19 mouse cellular contexts compared by ENCODE assay signal in the genomic region with DNA sequence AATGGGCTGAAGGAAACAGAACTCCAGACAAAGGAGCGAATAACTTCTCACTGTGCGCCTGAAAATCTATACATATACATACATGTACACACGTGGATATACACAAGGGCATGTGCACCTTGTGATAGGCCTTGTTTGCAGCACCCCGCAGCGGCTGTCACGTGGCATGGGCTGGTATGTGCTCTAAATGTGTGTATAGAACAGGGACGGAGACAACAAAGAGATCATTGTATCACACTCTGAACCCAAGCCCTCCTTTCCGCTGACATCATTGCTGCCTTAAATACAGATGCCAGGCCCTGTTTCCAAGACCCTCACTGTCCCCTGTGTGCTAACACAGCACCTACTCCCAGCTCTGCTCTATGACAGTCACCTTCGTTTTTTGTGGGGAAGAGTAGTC. TPM values are rescaled to one million over a fixed set of nuclear protein-coding genes. Genes with fewer than 3 reads are reported as not detected.
DNase-seq lines count a peak whose midpoint lies in the region; ATAC-seq and TF ChIP-seq lines count a peak whose summit lies in the region.
"Had no signal": no experiment of that assay in that cellular context is flagged by ENCODE, and none has a peak within 500 bp of the region (broad histone marks: within the 10 kb centered on the region; RNA-seq: fewer than 3 reads in every experiment).

No protein-coding gene starts in this region.

- peak overlapping the region; percentile 52 for H3K27ac ChIP-seq in heart, embryonic 15.5 days
- H3K27ac ChIP-seq in midbrain, embryonic 14.5 days (replicated peaks; ENCODE audit: low read depth, low read length) = no peak overlapping the region
- no peak overlapping the region for H3K27ac ChIP-seq in midbrain, embryonic 11.5 days (ENCODE audit: low read depth, low read length)
- peak overlapping the region; percentile 41 for H3K27ac ChIP-seq in embryonic facial prominence, embryonic 14.5 days (replicated peaks; ENCODE audit: low read depth, low read length)
- H3K27ac ChIP-seq in limb, embryonic 14.5 days (replicated peaks; ENCODE audit: low read depth, low read length) = peak overlapping the region; percentile 67
- H3K27ac ChIP-seq: hindbrain, embryonic 15.5 days; liver, embryonic 14.5 days had no signal

- no peak overlapping the region for H3K4me2 ChIP-seq in heart, embryonic 15.5 days
- H3K4me2 ChIP-seq in midbrain, embryonic 14.5 days (ENCODE audit: low read length) = no peak overlapping the region
- no peak overlapping the region for H3K4me2 ChIP-seq in midbrain, embryonic 11.5 days
- H3K4me2 ChIP-seq in embryonic facial prominence, embryonic 14.5 days (ENCODE audit: low read depth, low read length) = 0 out of 2 replicates have a peak overlapping the region, but pooled peaks have one; percentile 3
- H3K4me2 ChIP-seq in limb, embryonic 14.5 days (replicated peaks; ENCODE audit: low read depth, low read length, severe bottlenecking) = peak overlapping the region; percentile 36

- no peaks in the 10 kb centered on the region for H3K36me3 ChIP-seq in heart, embryonic 15.5 days
- no peaks in the 10 kb centered on the region for H3K36me3 ChIP-seq in midbrain, embryonic 14.5 days (ENCODE audit: control insufficient read depth, insufficient read depth, low read length)
- H3K36me3 ChIP-seq in midbrain, embryonic 11.5 days (ENCODE audit: control insufficient read depth, insufficient read depth, low read length) = no peaks in the 10 kb centered on the region
- H3K36me3 ChIP-seq in embryonic facial prominence, embryonic 14.5 days (ENCODE audit: control insufficient read depth, insufficient read depth, low read length) = peaks cover 20% of the 10 kb centered on the region
- H3K36me3 ChIP-seq in limb, embryonic 14.5 days (ENCODE audit: control insufficient read depth, insufficient read depth, low read length) = peaks cover 29% of the 10 kb centered on the region
- H3K36me3 ChIP-seq: hindbrain, embryonic 15.5 days had no signal

- whole genome bisulfite sequencing in heart, embryonic 15.5 days = 67% methylated on average over 9 of the region's 9 CpGs
- WGBS in midbrain, embryonic 14.5 days = 71% methylated on average over 9 of the region's 9 CpGs
- WGBS in midbrain, embryonic 11.5 days = 84% methylated on average over 9 of the region's 9 CpGs
- 53% methylated on average over 9 of the region's 9 CpGs for WGBS in embryonic facial prominence, embryonic 14.5 days
- WGBS in limb, embryonic 14.5 days = 77% methylated on average over 9 of the region's 9 CpGs

- H3K4me3 ChIP-seq in heart, embryonic 15.5 days = peak overlapping the region; percentile 21; the same call in 1 of the 2 replicates
- no peak overlapping the region for H3K4me3 ChIP-seq in midbrain, embryonic 14.5 days (replicated peaks; ENCODE audit: low read depth, low read length)
- H3K4me3 ChIP-seq in midbrain, embryonic 11.5 days (ENCODE audit: low read depth, low read length) = no peak overlapping the region
- H3K4me3 ChIP-seq in embryonic facial prominence, embryonic 14.5 days (ENCODE audit: low read depth, low read length) = no peak overlapping the region
- peak overlapping the region; percentile 23 for H3K4me3 ChIP-seq in limb, embryonic 14.5 days (replicated peaks; ENCODE audit: low read length)
- H3K4me3 ChIP-seq: hindbrain, embryonic 15.5 days had no signal

- no peak overlapping the region for H3K9ac ChIP-seq in heart, embryonic 15.5 days
- no peak overlapping the region for H3K9ac ChIP-seq in midbrain, embryonic 14.5 days (replicated peaks; ENCODE audit: low read length)
- H3K9ac ChIP-seq in midbrain, embryonic 11.5 days (ENCODE audit: low read length) = no peak overlapping the region
- no peak overlapping the region for H3K9ac ChIP-seq in embryonic facial prominence, embryonic 14.5 days (ENCODE audit: low read depth, low read length)
- H3K9ac ChIP-seq in limb, embryonic 14.5 days (ENCODE audit: low read depth, low read length, severe bottlenecking) = 0 out of 2 replicates have a peak overlapping the region, but pooled peaks have one; percentile 18
- H3K9ac ChIP-seq: hindbrain, embryonic 15.5 days; liver, embryonic 14.5 days had no signal

- no peak for ATAC-seq in heart, embryonic 15.5 days (replicated peaks; ENCODE audit: insufficient number of reproducible peaks, insufficient read depth, low FRiP score, low read depth)
- ATAC-seq in midbrain, embryonic 14.5 days (ENCODE audit: low FRiP score, low TSS enrichment) = no peak
- ATAC-seq in midbrain, embryonic 11.5 days (ENCODE audit: low FRiP score) = no peak
- peak; percentile 26; the same call in 1 of the 2 replicates for ATAC-seq in embryonic facial prominence, embryonic 14.5 days (ENCODE audit: low read depth)
- no peak for ATAC-seq in limb, embryonic 14.5 days (ENCODE audit: low FRiP score, low read depth)
- ATAC-seq in monocyte, adult 5-6 weeks (replicated peaks; ENCODE audit: insufficient number of reproducible peaks, low FRiP score, low TSS enrichment, poor library complexity, severe bottlenecking) = no peak
- no peak for ATAC-seq in erythroid progenitor cell, adult 5-6 weeks (replicated peaks; ENCODE audit: low FRiP score, poor library complexity, severe bottlenecking)
- ATAC-seq: CD4-positive, CD25-positive, alpha-beta regulatory T cell, adult 4 months; Patski had no signal

- H3K4me1 ChIP-seq in heart, embryonic 15.5 days (replicated peaks) = peaks cover 21% of the 10 kb centered on the region
- peaks cover 6% of the 10 kb centered on the region; the same call in 1 of the 2 replicates for H3K4me1 ChIP-seq in midbrain, embryonic 14.5 days (ENCODE audit: control insufficient read depth, insufficient read depth, low read length)
- H3K4me1 ChIP-seq in midbrain, embryonic 11.5 days (ENCODE audit: control insufficient read depth, insufficient read depth, low read length) = peaks cover 7% of the 10 kb centered on the region
- H3K4me1 ChIP-seq in embryonic facial prominence, embryonic 14.5 days (ENCODE audit: control insufficient read depth, insufficient read depth, low read length) = peaks cover 16% of the 10 kb centered on the region
- peaks cover 15% of the 10 kb centered on the region for H3K4me1 ChIP-seq in limb, embryonic 14.5 days (ENCODE audit: control insufficient read depth, insufficient read depth, low read length)

- H3K9me3 ChIP-seq in heart, embryonic 15.5 days (replicated peaks) = no peaks in the 10 kb centered on the region
- no peaks in the 10 kb centered on the region for H3K9me3 ChIP-seq in midbrain, embryonic 14.5 days (ENCODE audit: control insufficient read depth, low read length)
- H3K9me3 ChIP-seq in midbrain, embryonic 11.5 days (ENCODE audit: control insufficient read depth, low read length) = no peaks in the 10 kb centered on the region
- no peaks in the 10 kb centered on the region for H3K9me3 ChIP-seq in embryonic facial prominence, embryonic 14.5 days (ENCODE audit: control insufficient read depth, low read length)
- H3K9me3 ChIP-seq in limb, embryonic 14.5 days (ENCODE audit: control insufficient read depth, low read length) = no peaks in the 10 kb centered on the region
- H3K9me3 ChIP-seq: hindbrain, embryonic 15.5 days had no signal

- no peak for DNase-seq in heart, adult 8-10 months (ENCODE audit: low spot score)
- peak; percentile 26 for DNase-seq in midbrain, embryonic 14.5 days
- no peak for DNase-seq in midbrain, embryonic 11.5 days (ENCODE audit: low spot score, missing footprints)
- DNase-seq in embryonic facial prominence, embryonic 14.5 days (ENCODE audit: low spot score) = no peak
- no peak for DNase-seq in limb, embryonic 14.5 days (ENCODE audit: low spot score)
- DNase-seq: cerebellum, postnatal 14 days; kidney, adult 2 months; kidney, postnatal 4 days had no signal

- H3K27me3 ChIP-seq in heart, embryonic 15.5 days = no peaks in the 10 kb centered on the region; the same call in 1 of the 2 replicates
- H3K27me3 ChIP-seq in midbrain, embryonic 14.5 days (ENCODE audit: control insufficient read depth, insufficient read depth, low read length) = no peaks in the 10 kb centered on the region
- H3K27me3 ChIP-seq in midbrain, embryonic 11.5 days (ENCODE audit: control insufficient read depth, insufficient read depth, low read length) = no peaks in the 10 kb centered on the region
- no peaks in the 10 kb centered on the region for H3K27me3 ChIP-seq in embryonic facial prominence, embryonic 14.5 days (replicated peaks; ENCODE audit: control insufficient read depth, insufficient read depth, low read length)
- no peaks in the 10 kb centered on the region for H3K27me3 ChIP-seq in limb, embryonic 14.5 days (ENCODE audit: control insufficient read depth, insufficient read depth, low read length)
- H3K27me3 ChIP-seq: hindbrain, embryonic 15.5 days; Patski had no signal

- TF ChIP-seq POLR2A in limb, embryonic 14.5 days (IDR thresholded peaks at IDR 0.05; ENCODE audit: borderline replicate concordance, extremely low read depth, insufficient read depth, insufficient read length) = no peak

RNA-seq across cellular contexts. Expression of a gene that starts 12.3 kb away (rescaled TPM):
- polyA plus RNA-seq in heart, embryonic 15.5 days (2015; fragmentation: Nextera tagmentation; extraction: Ambion mirVana) = 0.15 and 0.22 TPM in 2 replicates
- total RNA-seq in heart, adult 8-10 months (2022) = not detected
- polyA plus RNA-seq in midbrain, embryonic 14.5 days (2014; fragmentation: Nextera tagmentation; extraction: Ambion mirVana) = not detected in 2 replicates
- polyA plus RNA-seq in midbrain, embryonic 11.5 days (2014; fragmentation: Nextera tagmentation; extraction: Ambion mirVana) = not detected in 2 replicates
- 0.25 and 0.61 TPM in 2 replicates for polyA plus RNA-seq in embryonic facial prominence, embryonic 14.5 days (2014; fragmentation: Nextera tagmentation; extraction: Ambion mirVana)
- 0.41 and 0.58 TPM in 2 replicates for polyA plus RNA-seq in limb, embryonic 14.5 days (2012; rRNA removed)
- polyA plus RNA-seq in limb, embryonic 14.5 days (2014; fragmentation: Nextera tagmentation; extraction: Ambion mirVana) = 0.29 TPM in 1 of 2 replicates, not detected in the other
- total RNA-seq in monocyte, adult 5-6 weeks (2017) = 2.5 TPM in 1 of 3 replicates, not detected in the others
- not detected in 2 replicates for total RNA-seq in erythroid progenitor cell, adult 5-6 weeks (2015; ENCODE audit: low replicate concordance)
- total RNA-seq in erythroid progenitor cell, adult 5-6 weeks (2017; ENCODE audit: low replicate concordance) = not detected in 2 replicates
- total RNA-seq: adrenal gland, adult 18-20 months; left cerebral cortex, postnatal 10 days; megakaryocyte progenitor cell, adult 5-6 weeks had no signal
- polyA plus RNA-seq: CD4-positive, CD25-positive, alpha-beta regulatory T cell, adult 4 months; hindbrain, embryonic 15.5 days; kidney, adult 2 months; liver, embryonic 14.5 days; Patski; spleen, adult 2 months had no signal

RNA-seq across cellular contexts. Expression of a gene that starts 19.1 kb away (rescaled TPM):
- polyA plus RNA-seq in heart, embryonic 15.5 days (2015; fragmentation: Nextera tagmentation; extraction: Ambion mirVana) = 825 and 1,122 TPM in 2 replicates
- total RNA-seq in heart, adult 8-10 months (2022) = 10 to 100 TPM; 23.3 to 50.4 (median 39.8) TPM
- polyA plus RNA-seq in midbrain, embryonic 14.5 days (2014; fragmentation: Nextera tagmentation; extraction: Ambion mirVana) = 0.98 and 64.7 TPM in 2 replicates
- polyA plus RNA-seq in midbrain, embryonic 11.5 days (2014; fragmentation: Nextera tagmentation; extraction: Ambion mirVana) = 128 and 136 TPM in 2 replicates
- 3,653 and 4,731 TPM in 2 replicates for polyA plus RNA-seq in embryonic facial prominence, embryonic 14.5 days (2014; fragmentation: Nextera tagmentation; extraction: Ambion mirVana)
- 1,421 and 1,570 TPM in 2 replicates for polyA plus RNA-seq in limb, embryonic 14.5 days (2012; rRNA removed)
- 2,528 and 2,873 TPM in 2 replicates for polyA plus RNA-seq in limb, embryonic 14.5 days (2014; fragmentation: Nextera tagmentation; extraction: Ambion mirVana)
- total RNA-seq in monocyte, adult 5-6 weeks (2017) = not detected in 3 replicates
- 1.4 and 2.1 TPM in 2 replicates for total RNA-seq in erythroid progenitor cell, adult 5-6 weeks (2015; ENCODE audit: low replicate concordance)
- total RNA-seq in erythroid progenitor cell, adult 5-6 weeks (2017; ENCODE audit: low replicate concordance) = 0.90 and 1.9 TPM in 2 replicates
- total RNA-seq: megakaryocyte progenitor cell, adult 5-6 weeks had no signal

RNA-seq across cellular contexts. Expression of a gene that starts 21.0 kb away (rescaled TPM):
- 22.1 and 24.7 TPM in 2 replicates for polyA plus RNA-seq in heart, embryonic 15.5 days (2015; fragmentation: Nextera tagmentation; extraction: Ambion mirVana)
- total RNA-seq in heart, adult 8-10 months (2022) = 100 to 1,000 TPM; 202 to 221 (median 208) TPM
- not detected in 2 replicates for polyA plus RNA-seq in midbrain, embryonic 14.5 days (2014; fragmentation: Nextera tagmentation; extraction: Ambion mirVana)
- not detected in 2 replicates for polyA plus RNA-seq in midbrain, embryonic 11.5 days (2014; fragmentation: Nextera tagmentation; extraction: Ambion mirVana)
- polyA plus RNA-seq in embryonic facial prominence, embryonic 14.5 days (2014; fragmentation: Nextera tagmentation; extraction: Ambion mirVana) = 18.6 and 19.5 TPM in 2 replicates
- 19.4 and 32.9 TPM in 2 replicates for polyA plus RNA-seq in limb, embryonic 14.5 days (2012; rRNA removed)
- polyA plus RNA-seq in limb, embryonic 14.5 days (2014; fragmentation: Nextera tagmentation; extraction: Ambion mirVana) = 9.1 and 10.2 TPM in 2 replicates
- not detected in 3 replicates for total RNA-seq in monocyte, adult 5-6 weeks (2017)
- total RNA-seq in erythroid progenitor cell, adult 5-6 weeks (2015; ENCODE audit: low replicate concordance) = not detected in 2 replicates
- not detected in 2 replicates for total RNA-seq in erythroid progenitor cell, adult 5-6 weeks (2017; ENCODE audit: low replicate concordance)
- total RNA-seq: megakaryocyte progenitor cell, adult 5-6 weeks had no signal
- polyA plus RNA-seq: CD4-positive, CD25-positive, alpha-beta regulatory T cell, adult 4 months; liver, embryonic 14.5 days had no signal

RNA-seq across cellular contexts. Expression of a gene that starts 35.7 kb away (rescaled TPM):
- polyA plus RNA-seq in heart, embryonic 15.5 days (2015; fragmentation: Nextera tagmentation; extraction: Ambion mirVana) = 5.0 and 6.6 TPM in 2 replicates
- total RNA-seq in heart, adult 8-10 months (2022) = 10 to 100 TPM; 43.9 to 47.4 (median 45.6) TPM
- 27.1 and 27.6 TPM in 2 replicates for polyA plus RNA-seq in midbrain, embryonic 14.5 days (2014; fragmentation: Nextera tagmentation; extraction: Ambion mirVana)
- 10.5 and 12.4 TPM in 2 replicates for polyA plus RNA-seq in midbrain, embryonic 11.5 days (2014; fragmentation: Nextera tagmentation; extraction: Ambion mirVana)
- polyA plus RNA-seq in embryonic facial prominence, embryonic 14.5 days (2014; fragmentation: Nextera tagmentation; extraction: Ambion mirVana) = 16.0 and 16.1 TPM in 2 replicates
- polyA plus RNA-seq in limb, embryonic 14.5 days (2012; rRNA removed) = 32.8 and 34.6 TPM in 2 replicates
- polyA plus RNA-seq in limb, embryonic 14.5 days (2014; fragmentation: Nextera tagmentation; extraction: Ambion mirVana) = 17.3 and 17.9 TPM in 2 replicates
- 127 to 216 TPM (median 141 TPM) in 3 replicates for total RNA-seq in monocyte, adult 5-6 weeks (2017)
- 59.5 and 71.4 TPM in 2 replicates for total RNA-seq in erythroid progenitor cell, adult 5-6 weeks (2015; ENCODE audit: low replicate concordance)
- 98.2 and 125 TPM in 2 replicates for total RNA-seq in erythroid progenitor cell, adult 5-6 weeks (2017; ENCODE audit: low replicate concordance)

RNA-seq across cellular contexts. Expression of a gene that starts 54.6 kb away (rescaled TPM):
- polyA plus RNA-seq in heart, embryonic 15.5 days (2015; fragmentation: Nextera tagmentation; extraction: Ambion mirVana) = 8.0 and 13.2 TPM in 2 replicates
- total RNA-seq in heart, adult 8-10 months (2022) = 1 to 10 TPM in 2 of 4 experiments, under 1 TPM in 2; 0.72 to 1.1 (median 0.96) TPM
- polyA plus RNA-seq in midbrain, embryonic 14.5 days (2014; fragmentation: Nextera tagmentation; extraction: Ambion mirVana) = 135 and 152 TPM in 2 replicates
- polyA plus RNA-seq in midbrain, embryonic 11.5 days (2014; fragmentation: Nextera tagmentation; extraction: Ambion mirVana) = 47.3 and 47.8 TPM in 2 replicates
- 21.9 and 29.0 TPM in 2 replicates for polyA plus RNA-seq in embryonic facial prominence, embryonic 14.5 days (2014; fragmentation: Nextera tagmentation; extraction: Ambion mirVana)
- polyA plus RNA-seq in limb, embryonic 14.5 days (2012; rRNA removed) = 46.0 and 59.7 TPM in 2 replicates
- polyA plus RNA-seq in limb, embryonic 14.5 days (2014; fragmentation: Nextera tagmentation; extraction: Ambion mirVana) = 25.5 and 31.7 TPM in 2 replicates
- total RNA-seq in monocyte, adult 5-6 weeks (2017) = 0.38 to 1.5 TPM in 2 of 3 replicates, not detected in the other
- 103 TPM in 2 replicates for total RNA-seq in erythroid progenitor cell, adult 5-6 weeks (2015; ENCODE audit: low replicate concordance)
- total RNA-seq in erythroid progenitor cell, adult 5-6 weeks (2017; ENCODE audit: low replicate concordance) = 98.7 and 99.2 TPM in 2 replicates

Comparison
In these comparisons a context has a peak if more than half of its experiments do, and no peak if none do; other contexts are left out.
1. H3K27ac ChIP-seq: peak in heart, embryonic 15.5 days (single experiment), embryonic facial prominence, embryonic 14.5 days (single experiment) and limb, embryonic 14.5 days (single experiment); none in midbrain, embryonic 14.5 days (single experiment) and midbrain, embryonic 11.5 days (single experiment).
2. H3K4me2 ChIP-seq: peak in embryonic facial prominence, embryonic 14.5 days (single experiment) and limb, embryonic 14.5 days (single experiment); none in heart, embryonic 15.5 days (single experiment), midbrain, embryonic 14.5 days (single experiment) and midbrain, embryonic 11.5 days (single experiment).
3. H3K4me3 ChIP-seq: peak in heart, embryonic 15.5 days (single experiment) and limb, embryonic 14.5 days (single experiment); none in midbrain, embryonic 14.5 days (single experiment), midbrain, embryonic 11.5 days (single experiment) and embryonic facial prominence, embryonic 14.5 days (single experiment).